Mouse (Mus musculus) stomach, embryonic 15.5 days (tissue): ENCODE results near the gene Sost. TPM values are rescaled to one million over a fixed set of nuclear protein-coding genes. Genes with fewer than 3 reads are reported as not detected.

Source experiments
- ATAC-seq: fragments of 200-750 bp; cut with Nextera tagmentation; 2 replicates; pipeline ENCODE4 v1.8.0; 2017; ENCODE audit warnings: low read depth, moderate number of reproducible peaks, moderate TSS enrichment; ENCODE audit not compliant: insufficient read depth, low FRiP score
- H3K27ac ChIP-seq: fragments of 300-500 bp; sonication (generic); 2 replicates; pipeline ENCODE4 v1.5.1; 2015; ENCODE audit warnings: mild to moderate bottlenecking, inconsistent platforms
- H3K27me3 ChIP-seq: fragments of 300-500 bp; sonication (generic); replicated peaks from 2 replicates; pipeline ENCODE4 v1.6.1; 2015; ENCODE audit warnings: inconsistent platforms
- H3K36me3 ChIP-seq: fragments of 300-500 bp; sonication (generic); 2 replicates; pipeline ENCODE4 v1.6.1; 2015; ENCODE audit warnings: inconsistent platforms
- H3K4me1 ChIP-seq: fragments of 300-500 bp; sonication (generic); 2 replicates; pipeline ENCODE4 v1.6.1; 2015; ENCODE audit warnings: inconsistent platforms
- H3K4me2 ChIP-seq: fragments of 300-500 bp; sonication (generic); 2 replicates; pipeline ENCODE4 v1.6.1; 2015; ENCODE audit warnings: mild to moderate bottlenecking, inconsistent platforms
- H3K4me3 ChIP-seq: fragments of 300-500 bp; sonication (generic); replicated peaks from 2 replicates; pipeline ENCODE4 v1.5.1; 2015; ENCODE audit warnings: inconsistent platforms
- H3K9ac ChIP-seq: fragments of 300-500 bp; sonication (generic); 2 replicates; pipeline ENCODE4 v1.6.1; 2015; ENCODE audit warnings: inconsistent platforms
- H3K9me3 ChIP-seq: fragments of 300-500 bp; sonication (generic); 2 replicates; pipeline ENCODE4 v1.6.1; 2016; ENCODE audit warnings: inconsistent platforms
- WGBS: fragments of 180-500 bp; shearing (Covaris S2); methylation state at CpG from one replicate; pipeline ENCODE4 v1.1.7; 2015; 5-methylcytosine and 5-hydroxymethylcytosine counted together
- polyA plus RNA-seq: library from polyadenylated mRNA; unstranded; fragments of >200 nt; fragmentation: Nextera tagmentation; extraction: Ambion mirVana; gene quantifications from 2 replicates; pipeline ENCODE4 v1.2.1, GENCODE M21; 2015

The Sost gene
- polyA plus RNA-seq, 1 experiment from 2014 or later: 0.10 TPM

- Histone ChIP-seq H3K27me3 (peaks cover 60% of the 10 kb centered on the region), H3K4me1 (peaks cover 14% of the 10 kb centered on the region), H3K36me3 (no peaks in the 10 kb centered on the region), H3K9me3 (no peaks in the 10 kb centered on the region), H3K27ac (no peak overlapping the region), H3K9ac (no peak overlapping the region), H3K4me3 (no peak overlapping the region), H3K4me2 (no peak overlapping the region)
- no peak for ATAC-seq
- 0% methylated on average over 2 of the region's 2 CpGs for WGBS
Observed at GRCm38 (mm10) chr11:101965553-101965952, 1.3 kb downstream of the Sost start.

GRCm38 (mm10) chr11:101964647-101965046 lies 2.2 kb downstream of the Sost start:
- Histone ChIP-seq H3K4me3 (no peak overlapping the region), H3K4me1 (peaks cover 14% of the 10 kb centered on the region), H3K36me3 (no peaks in the 10 kb centered on the region), H3K9ac (no peak overlapping the region), H3K27me3 (peaks cover 61% of the 10 kb centered on the region), H3K9me3 (no peaks in the 10 kb centered on the region), H3K4me2 (peak overlapping the region; percentile 97; the same call in 1 of the 2 replicates), H3K27ac (no peak overlapping the region)
- ATAC-seq: no peak
- 10% methylated on average over 8 of the region's 8 CpGs for WGBS

GRCm38 (mm10) chr11:101963473-101964291 lies 3.1 kb downstream of the Sost start:
- under 1% methylated on average over 78 of the region's 78 CpGs for WGBS
- peaks cover 61% of the 10 kb centered on the region for H3K27me3 ChIP-seq
- peak overlapping the region; percentile 34 for H3K9ac ChIP-seq
- H3K4me1 ChIP-seq: peaks cover 14% of the 10 kb centered on the region
- H3K27ac ChIP-seq: no peak overlapping the region
- no peaks in the 10 kb centered on the region for H3K9me3 ChIP-seq
- no peaks in the 10 kb centered on the region for H3K36me3 ChIP-seq
- ATAC-seq: 0 out of 2 replicates have a peak, but pooled peaks have one; percentile 33
- peak overlapping the region; percentile 97 for H3K4me2 ChIP-seq
- H3K4me3 ChIP-seq: peak overlapping the region; percentile 47

DNA sequence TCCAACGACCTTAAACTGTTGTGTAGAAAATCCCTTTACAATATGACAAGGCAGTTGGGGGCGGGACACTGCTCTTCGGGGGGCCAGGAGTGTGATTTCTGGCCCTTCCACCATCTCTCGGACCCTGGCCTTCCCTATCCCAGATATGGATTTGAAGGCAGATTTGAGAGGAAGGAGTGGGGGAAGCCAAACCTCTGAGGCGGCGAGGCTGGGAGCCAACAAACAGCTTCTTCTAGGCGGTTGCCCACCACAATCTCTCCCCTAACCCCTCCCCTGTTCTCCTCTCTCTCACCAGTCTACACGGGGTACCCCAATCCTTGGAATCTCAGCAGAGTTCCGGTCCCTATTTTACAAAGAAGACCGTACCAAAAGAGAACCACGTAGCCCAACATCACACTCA lies 3.8 kb downstream of the Sost start:
- Histone ChIP-seq H3K27ac (no peak overlapping the region), H3K27me3 (peaks cover 61% of the 10 kb centered on the region), H3K4me3 (peak overlapping the region; percentile 47), H3K4me2 (peak overlapping the region; percentile 97), H3K9ac (no peak overlapping the region), H3K9me3 (no peaks in the 10 kb centered on the region), H3K4me1 (peaks cover 14% of the 10 kb centered on the region), H3K36me3 (no peaks in the 10 kb centered on the region)
- ATAC-seq: no peak
- WGBS: 6% methylated on average over 11 of the region's 11 CpGs

- no peak overlapping the region for H3K4me3 ChIP-seq
- no peaks in the 10 kb centered on the region for H3K36me3 ChIP-seq
- no peak for ATAC-seq
- WGBS: 63% methylated on average over 5 of the region's 5 CpGs
- peaks cover 19% of the 10 kb centered on the region for H3K27me3 ChIP-seq
- H3K9me3 ChIP-seq: no peaks in the 10 kb centered on the region
- no peak overlapping the region for H3K9ac ChIP-seq
- H3K4me2 ChIP-seq: no peak overlapping the region
- no peak overlapping the region for H3K27ac ChIP-seq
- H3K4me1 ChIP-seq: peaks cover 9% of the 10 kb centered on the region; the same call in 1 of the 2 replicates
Observed at GRCm38 (mm10) chr11:101957476-101957875, 9.3 kb downstream of the Sost start.

- Histone ChIP-seq H3K4me1 (peaks cover 11% of the 10 kb centered on the region; the same call in 1 of the 2 replicates), H3K4me2 (peak overlapping the region; percentile 36), H3K9ac (no peak overlapping the region), H3K9me3 (no peaks in the 10 kb centered on the region), H3K27me3 (no peaks in the 10 kb centered on the region), H3K36me3 (no peaks in the 10 kb centered on the region), H3K27ac (peak overlapping the region; percentile 63; the same call in 1 of the 2 replicates), H3K4me3 (no peak overlapping the region)
- WGBS: 44% methylated on average over 4 of the region's 4 CpGs
- no peak for ATAC-seq
Observed at GRCm38 (mm10) chr11:101953441-101953840, 13.4 kb downstream of the Sost start.

- no peak overlapping the region for H3K9ac ChIP-seq
- peaks cover 11% of the 10 kb centered on the region; the same call in 1 of the 2 replicates for H3K4me1 ChIP-seq
- no peaks in the 10 kb centered on the region for H3K9me3 ChIP-seq
- no peaks in the 10 kb centered on the region for H3K27me3 ChIP-seq
- WGBS: 20% methylated on average over 24 of the region's 24 CpGs
- H3K4me2 ChIP-seq: peak overlapping the region; percentile 36
- peak overlapping the region; percentile 63; the same call in 1 of the 2 replicates for H3K27ac ChIP-seq
- peak overlapping the region; percentile 3; the same call in 1 of the 2 replicates for H3K4me3 ChIP-seq
- peak; percentile 60; the same call in 1 of the 2 replicates for ATAC-seq
- no peaks in the 10 kb centered on the region for H3K36me3 ChIP-seq
Observed at GRCm38 (mm10) chr11:101952541-101953341, 14.1 kb downstream of the Sost start.

DNA sequence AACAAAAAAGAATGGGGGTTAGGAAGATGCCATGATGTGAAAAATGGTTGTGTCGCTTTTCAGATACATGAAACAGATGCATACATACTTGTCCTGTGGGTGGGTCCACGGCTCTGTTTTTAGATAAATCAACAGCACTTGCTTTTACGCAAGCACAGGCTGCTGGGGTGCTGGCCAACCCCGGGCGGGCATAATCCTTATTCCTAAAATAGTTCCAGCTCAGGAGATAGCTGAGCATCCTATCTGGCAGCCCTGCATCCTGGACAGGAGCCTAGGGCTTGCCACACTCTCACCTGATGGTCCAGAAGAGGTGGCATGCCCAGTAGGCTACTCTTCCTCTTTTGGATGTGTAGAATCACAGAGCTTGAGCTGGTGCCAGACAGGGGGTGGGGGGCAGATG lies 16.8 kb downstream of the Sost start:
- Histone ChIP-seq H3K4me3 (no peak overlapping the region), H3K27me3 (no peaks in the 10 kb centered on the region), H3K36me3 (no peaks in the 10 kb centered on the region), H3K4me2 (no peak overlapping the region), H3K27ac (no peak overlapping the region), H3K4me1 (peaks cover 11% of the 10 kb centered on the region; the same call in 1 of the 2 replicates), H3K9me3 (no peaks in the 10 kb centered on the region), H3K9ac (no peak overlapping the region)
- no peak for ATAC-seq
- 70% methylated on average over 5 of the region's 5 CpGs for WGBS

DNA sequence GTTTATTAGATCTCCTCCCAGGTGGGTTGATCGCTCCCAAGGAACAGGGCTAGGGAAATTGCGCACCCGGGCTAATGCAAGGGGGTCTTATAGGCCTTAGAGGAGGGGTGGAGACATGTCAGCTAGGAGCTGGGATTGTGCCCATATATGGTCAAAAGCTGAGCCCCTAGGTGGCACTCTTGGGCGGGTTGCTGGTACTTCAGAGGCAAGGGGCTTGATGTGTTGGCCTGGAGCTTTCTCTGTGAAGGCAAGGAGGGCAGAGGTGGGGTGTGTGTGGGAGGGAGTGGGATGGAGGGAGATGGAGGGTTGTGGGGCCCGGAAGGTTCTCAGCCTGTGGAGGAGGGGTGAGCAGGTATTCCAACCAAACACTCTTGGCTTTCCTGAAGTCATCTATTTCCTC lies 20.3 kb downstream of the Sost start:
- no peak for ATAC-seq
- H3K9me3 ChIP-seq: no peaks in the 10 kb centered on the region
- no peaks in the 10 kb centered on the region for H3K27me3 ChIP-seq
- no peaks in the 10 kb centered on the region for H3K4me1 ChIP-seq
- H3K9ac ChIP-seq: no peak overlapping the region
- no peaks in the 10 kb centered on the region for H3K36me3 ChIP-seq
- H3K4me3 ChIP-seq: no peak overlapping the region
- 37% methylated on average over 5 of the region's 5 CpGs for WGBS
- H3K4me2 ChIP-seq: no peak overlapping the region
- H3K27ac ChIP-seq: no peak overlapping the region

- H3K9me3 ChIP-seq: no peaks in the 10 kb centered on the region
- no peaks in the 10 kb centered on the region for H3K36me3 ChIP-seq
- WGBS: 37% methylated on average over 3 of the region's 3 CpGs
- no peak overlapping the region for H3K4me2 ChIP-seq
- 0 out of 2 replicates have a peak, but pooled peaks cover 8% of the 10 kb centered on the region for H3K27me3 ChIP-seq
- no peak for ATAC-seq
- no peak overlapping the region for H3K9ac ChIP-seq
- H3K27ac ChIP-seq: no peak overlapping the region
- H3K4me1 ChIP-seq: no peaks in the 10 kb centered on the region
- H3K4me3 ChIP-seq: no peak overlapping the region
Observed at GRCm38 (mm10) chr11:101943055-101943454, 23.8 kb downstream of the Sost start.

- H3K4me3 ChIP-seq: peak overlapping the region; percentile 43
- 0 out of 2 replicates have a peak, but pooled peaks cover 13% of the 10 kb centered on the region for H3K27me3 ChIP-seq
- no peaks in the 10 kb centered on the region; the same call in 1 of the 2 replicates for H3K4me1 ChIP-seq
- H3K4me2 ChIP-seq: peak overlapping the region; percentile 86
- under 1% methylated on average over 32 of the region's 32 CpGs for WGBS
- no peak overlapping the region for H3K27ac ChIP-seq
- H3K9ac ChIP-seq: peak overlapping the region; percentile 25; the same call in 1 of the 2 replicates
- no peak for ATAC-seq
- no peaks in the 10 kb centered on the region for H3K36me3 ChIP-seq
- no peaks in the 10 kb centered on the region for H3K9me3 ChIP-seq
Observed at GRCm38 (mm10) chr11:101937108-101937507, 29.7 kb downstream of the Sost start.
